Mouse (Mus musculus) liver, postnatal 0 days (tissue): ENCODE results near the gene Kif9. TPM values are rescaled to one million over a fixed set of nuclear protein-coding genes. Genes with fewer than 3 reads are reported as not detected.

ENCODE experiments used
- ATAC-seq: fragments of 200-750 bp; cut with Nextera tagmentation; 2 replicates; pipeline ENCODE4 v1.8.0; 2017; ENCODE audit warnings: mild to moderate bottlenecking, moderate library complexity
- DNase-seq: peaks from one replicate; pipeline ENCODE4 v3.0.0-alpha.2; 2016
- H3K27ac ChIP-seq: fragments of 300-500 bp; sonication (generic); 2 replicates; pipeline ENCODE4 v1.5.1; 2014; ENCODE audit warnings: antibody characterized with exemption, moderate library complexity, mild to moderate bottlenecking, low read depth
- H3K27me3 ChIP-seq: fragments of 300-500 bp; sonication (generic); 2 replicates; pipeline ENCODE4 v1.6.1; 2014; ENCODE audit warnings: low read length, control low read depth, mixed read lengths; ENCODE audit not compliant: insufficient read depth
- H3K36me3 ChIP-seq: fragments of 300-500 bp; sonication (generic); replicated peaks from 2 replicates; pipeline ENCODE4 v1.6.1; 2014; ENCODE audit warnings: mild to moderate bottlenecking, control low read depth, low read length, moderate library complexity, mixed read lengths; ENCODE audit not compliant: insufficient read depth
- H3K4me1 ChIP-seq: fragments of 300-500 bp; sonication (generic); 2 replicates; pipeline ENCODE4 v1.6.1; 2014; ENCODE audit warnings: antibody characterized with exemption, mild to moderate bottlenecking, control low read depth; ENCODE audit not compliant: insufficient read depth
- H3K4me2 ChIP-seq: fragments of 300-500 bp; sonication (generic); 2 replicates; pipeline ENCODE4 v1.6.1; 2014; ENCODE audit warnings: low read depth, mild to moderate bottlenecking, low read length, moderate library complexity, mixed read lengths
- H3K4me3 ChIP-seq: fragments of 300-500 bp; sonication (generic); 2 replicates; pipeline ENCODE4 v1.5.1; 2014; ENCODE audit warnings: low read depth, low read length
- H3K9ac ChIP-seq: fragments of 300-500 bp; sonication (generic); replicated peaks from 2 replicates; pipeline ENCODE4 v1.6.1; 2014; ENCODE audit warnings: mild to moderate bottlenecking, moderate library complexity
- H3K9me3 ChIP-seq: fragments of 300-500 bp; sonication (generic); 2 replicates; pipeline ENCODE4 v1.6.1; 2016; ENCODE audit warnings: mild to moderate bottlenecking, control low read depth, low read length, mixed read lengths
- CTCF ChIP-seq: sonication (generic); IDR thresholded peaks from 2 replicates; pipeline ENCODE4 v1.5.1; 2016; ENCODE audit warnings: antibody characterized with exemption, low read depth
- EP300 ChIP-seq: IDR thresholded peaks from 2 replicates; pipeline ENCODE4 v1.6.1; 2016; ENCODE audit warnings: antibody characterized with exemption, low read depth, mild to moderate bottlenecking
- WGBS: fragments of 180-500 bp; shearing (Covaris S2); extraction: QIAGEN DNeasy Blood & Tissue Kit; methylation state at CpG from one replicate; pipeline ENCODE4 v1.1.7; 2014; ENCODE audit not compliant: insufficient replicate concordance; 5-methylcytosine and 5-hydroxymethylcytosine counted together
- polyA plus RNA-seq: library from polyadenylated mRNA; unstranded; fragments of >200 nt; fragmentation: Nextera tagmentation; extraction: Ambion mirVana; gene quantifications from 2 replicates; pipeline ENCODE4 v1.2.1, GENCODE M21; 2015

Kif9 gene
- polyA plus RNA-seq, 1 experiment from 2014 or later: 0.53 TPM

DNA sequence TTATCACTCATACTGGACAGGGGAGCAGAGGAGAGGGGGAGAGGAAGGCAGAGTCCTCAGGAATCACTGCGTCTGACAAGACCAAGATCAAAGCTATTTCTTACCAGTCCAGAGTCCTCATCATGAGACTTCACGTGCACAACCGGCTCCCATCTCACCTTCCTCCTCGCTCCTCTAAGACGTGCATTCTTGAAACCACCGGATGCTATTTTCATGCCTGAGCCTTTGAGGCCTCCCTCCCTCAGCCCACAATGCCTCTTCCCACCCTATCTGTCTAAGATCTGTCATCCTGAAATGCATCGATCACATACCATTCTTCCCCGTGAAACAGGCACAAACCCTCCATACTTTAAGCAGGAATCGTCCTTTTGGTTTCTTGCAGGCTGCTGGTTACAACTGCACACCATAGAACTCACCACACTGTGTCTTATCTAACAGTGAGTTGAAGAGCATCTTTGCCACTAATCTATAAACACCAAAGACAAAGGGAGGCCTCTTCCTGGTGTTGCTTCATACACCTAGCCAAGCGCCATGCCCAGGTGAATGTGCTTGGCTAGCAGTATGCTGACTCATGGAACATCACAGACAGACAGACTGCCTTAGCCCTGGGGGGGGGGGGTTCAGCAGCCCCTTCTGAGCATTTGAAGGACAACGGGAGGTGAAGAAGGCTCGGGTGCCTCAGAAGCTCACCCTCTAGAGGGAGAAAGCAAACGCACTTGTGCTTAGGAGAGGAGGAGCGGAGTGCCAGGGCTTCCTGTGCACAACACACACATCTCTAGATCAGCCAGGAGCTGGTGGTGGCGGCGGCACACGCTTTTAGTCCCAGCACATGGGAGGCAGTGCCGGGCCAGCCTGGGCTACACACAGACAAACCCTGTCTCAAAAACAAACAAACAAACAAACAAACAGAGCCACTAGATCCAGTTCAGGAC lies 15.6 kb upstream of the Kif9 start:
- Histone ChIP-seq H3K4me1 (peaks cover 16% of the 10 kb centered on the region; the same call in 1 of the 2 replicates), H3K4me3 (no peak overlapping the region), H3K27ac (peak overlapping the region; percentile 22), H3K36me3 (no peaks in the 10 kb centered on the region), H3K4me2 (peak overlapping the region; percentile 18; the same call in 1 of the 2 replicates), H3K27me3 (no peaks in the 10 kb centered on the region), H3K9me3 (no peaks in the 10 kb centered on the region), H3K9ac (no peak overlapping the region)
- WGBS: 47% methylated on average over 18 of the region's 18 CpGs
- ATAC-seq: no peak
- TF ChIP-seq CTCF (no peak), EP300 (no peak)
- no peak for DNase-seq

DNA sequence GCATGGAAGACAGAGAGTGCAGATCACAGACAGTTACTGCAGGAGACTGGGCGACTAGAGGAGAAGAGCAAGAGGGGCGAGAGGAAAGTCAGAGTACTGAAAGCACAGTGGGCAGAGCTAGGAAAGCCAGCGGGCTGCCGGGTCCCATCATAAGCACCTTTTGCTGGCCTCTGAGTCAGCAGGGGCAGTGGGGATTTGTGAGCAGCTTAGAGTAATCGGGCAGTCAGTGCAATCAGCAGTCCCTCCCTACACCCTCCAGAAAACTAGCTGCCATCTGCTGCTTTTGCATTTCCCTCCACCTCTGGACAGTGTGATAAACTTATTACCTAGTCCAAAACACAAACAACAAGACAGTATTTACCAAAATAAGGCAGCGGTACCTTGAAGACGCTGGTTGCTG lies 14.4 kb upstream of the Kif9 start:
- H3K4me2 ChIP-seq: no peak overlapping the region
- ATAC-seq: no peak
- no peaks in the 10 kb centered on the region for H3K27me3 ChIP-seq
- DNase-seq: no peak
- no peak for TF ChIP-seq EP300
- TF ChIP-seq CTCF: no peak
- H3K4me1 ChIP-seq: peaks cover 16% of the 10 kb centered on the region; the same call in 1 of the 2 replicates
- no peak overlapping the region for H3K9ac ChIP-seq
- H3K27ac ChIP-seq: no peak overlapping the region
- WGBS: 68% methylated on average over 7 of the region's 7 CpGs
- no peak overlapping the region for H3K4me3 ChIP-seq
- no peaks in the 10 kb centered on the region for H3K36me3 ChIP-seq
- no peaks in the 10 kb centered on the region for H3K9me3 ChIP-seq

DNA sequence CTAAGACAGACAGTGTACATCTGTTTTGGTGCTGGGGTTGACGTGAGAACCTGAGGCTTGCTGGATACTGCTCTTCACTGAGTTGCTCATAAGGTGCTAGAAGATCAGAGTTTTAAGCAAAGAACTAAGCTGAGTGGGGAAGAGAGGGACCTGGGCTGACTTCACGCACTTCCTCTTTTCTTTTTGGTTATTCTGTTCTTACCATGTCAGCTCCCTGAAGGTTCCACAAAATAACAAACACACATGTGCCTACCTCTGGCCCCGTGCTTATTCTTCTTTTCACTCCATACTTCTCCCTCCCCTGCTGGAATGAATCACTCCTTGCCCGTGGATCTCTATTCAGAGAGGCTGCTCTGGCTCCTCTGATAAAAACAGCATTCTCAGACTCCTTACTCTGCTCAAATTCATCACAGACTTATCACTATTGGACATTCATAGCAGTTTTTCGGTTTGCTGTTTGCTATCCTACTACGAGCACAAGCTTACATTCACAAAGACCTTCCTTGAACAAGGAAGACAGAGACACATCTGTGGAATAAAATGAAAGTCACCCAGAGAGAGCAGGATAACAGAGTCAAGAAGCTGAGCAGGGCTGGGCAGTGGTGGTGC lies 12.7 kb upstream of the Kif9 start:
- no peaks in the 10 kb centered on the region for H3K9me3 ChIP-seq
- H3K4me2 ChIP-seq: no peak overlapping the region
- H3K36me3 ChIP-seq: no peaks in the 10 kb centered on the region
- H3K4me1 ChIP-seq: peaks cover 13% of the 10 kb centered on the region; the same call in 1 of the 2 replicates
- no peak for DNase-seq
- no peak overlapping the region for H3K4me3 ChIP-seq
- ATAC-seq: no peak
- H3K9ac ChIP-seq: no peak overlapping the region
- H3K27ac ChIP-seq: no peak overlapping the region
- 42% methylated on average over 6 of the region's 6 CpGs for WGBS
- H3K27me3 ChIP-seq: no peaks in the 10 kb centered on the region
- no peak for TF ChIP-seq EP300
- no peak for TF ChIP-seq CTCF

DNA sequence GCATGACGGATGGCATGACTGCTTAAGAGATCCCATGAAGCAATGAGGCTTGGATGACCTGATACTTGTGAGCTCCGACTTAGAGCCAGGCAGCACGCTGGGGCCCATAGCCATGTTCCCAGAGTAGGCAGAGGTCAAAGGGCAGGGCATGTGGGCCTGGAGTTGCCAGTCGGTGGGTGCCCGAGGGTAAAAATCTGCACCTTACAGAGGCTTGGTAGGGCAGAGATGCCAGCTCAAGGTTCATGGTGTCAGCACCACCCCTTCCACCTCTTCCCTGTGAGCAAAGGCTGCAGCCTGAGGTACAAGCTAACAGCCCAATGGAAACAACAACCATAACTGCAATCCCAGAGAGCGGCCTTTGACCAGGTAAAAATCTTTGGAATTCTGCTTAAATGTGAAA lies 11.4 kb upstream of the Kif9 start:
- no peak for ATAC-seq
- Histone ChIP-seq H3K9me3 (no peaks in the 10 kb centered on the region), H3K4me1 (peaks cover 9% of the 10 kb centered on the region; the same call in 1 of the 2 replicates), H3K9ac (no peak overlapping the region), H3K36me3 (no peaks in the 10 kb centered on the region), H3K4me3 (no peak overlapping the region), H3K27ac (no peak overlapping the region), H3K27me3 (no peaks in the 10 kb centered on the region), H3K4me2 (no peak overlapping the region)
- TF ChIP-seq CTCF (no peak), EP300 (no peak)
- WGBS: 90% methylated on average over 6 of the region's 6 CpGs
- DNase-seq: no peak

DNA sequence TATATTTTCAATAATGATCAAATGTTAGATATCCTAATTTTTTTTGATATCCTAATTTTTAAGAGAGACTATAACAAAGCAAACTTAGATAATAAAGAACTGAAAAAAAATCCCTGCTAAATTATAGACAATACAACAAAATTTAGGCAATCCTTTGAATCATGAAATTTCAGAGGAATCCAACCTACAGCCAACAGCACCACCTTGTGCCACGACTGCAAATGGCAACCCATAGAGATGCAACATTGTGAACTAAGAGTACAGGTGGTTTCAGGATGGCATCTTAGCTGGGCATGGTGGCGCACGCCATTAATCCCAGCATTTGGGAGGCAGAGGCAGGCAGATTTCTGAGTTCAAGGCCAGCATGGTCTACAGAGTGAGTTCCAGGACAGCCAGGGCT lies 10.6 kb upstream of the Kif9 start:
- ATAC-seq: no peak
- WGBS: 83% methylated on average over 3 of the region's 3 CpGs

DNA sequence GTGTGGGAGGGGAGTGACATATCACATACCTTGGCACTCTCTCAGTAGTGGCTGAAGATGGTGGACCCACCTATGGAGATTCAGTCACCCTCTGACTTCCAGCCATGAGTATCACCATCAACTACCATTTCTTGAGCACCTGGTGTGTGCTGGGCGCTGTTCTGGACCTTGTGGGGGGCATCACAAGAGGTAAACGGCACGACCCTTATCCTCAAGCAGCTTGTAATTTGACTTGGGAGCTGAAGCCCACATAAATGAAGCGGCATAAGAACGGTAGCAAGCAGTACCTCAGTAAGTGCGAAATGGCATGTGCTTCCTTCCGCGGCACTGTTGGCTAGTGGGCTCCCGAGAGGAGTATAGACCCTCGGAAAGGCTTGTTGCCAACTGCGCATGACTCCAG lies 1.2 kb downstream of the Kif9 start:
- no peak overlapping the region for H3K4me2 ChIP-seq

More for the DNA sequence above, 10.6 kb upstream of the Kif9 start:
- H3K27me3 ChIP-seq: no peaks in the 10 kb centered on the region
- H3K9ac ChIP-seq: no peak overlapping the region
- TF ChIP-seq EP300 (no peak), CTCF (peak; percentile 65)
- peak; percentile 54 for DNase-seq
- H3K27ac ChIP-seq: no peak overlapping the region
- H3K36me3 ChIP-seq: no peaks in the 10 kb centered on the region
- H3K4me2 ChIP-seq: no peak overlapping the region
- no peaks in the 10 kb centered on the region for H3K9me3 ChIP-seq
- peaks cover 4% of the 10 kb centered on the region; the same call in 1 of the 2 replicates for H3K4me1 ChIP-seq
- H3K4me3 ChIP-seq: no peak overlapping the region

More for the DNA sequence above, 1.2 kb downstream of the Kif9 start:
- Histone ChIP-seq H3K36me3 (no peaks in the 10 kb centered on the region), H3K9me3 (no peaks in the 10 kb centered on the region), H3K4me3 (no peak overlapping the region), H3K9ac (no peak overlapping the region), H3K27ac (no peak overlapping the region), H3K4me1 (peaks cover 16% of the 10 kb centered on the region), H3K27me3 (no peaks in the 10 kb centered on the region)
- WGBS: 53% methylated on average over 11 of the region's 11 CpGs
- ATAC-seq (no peak), DNase-seq (no peak)
- TF ChIP-seq EP300 (no peak), CTCF (no peak)
